Mouse (Mus musculus): ENCODE data around the gene Thada. TPM values are rescaled to one million over a fixed set of nuclear protein-coding genes. Genes with fewer than 3 reads are reported as not detected.

Thada gene
- polyA plus RNA-seq, 1 experiment from 2014 or later, result 9.2 TPM

DNA sequence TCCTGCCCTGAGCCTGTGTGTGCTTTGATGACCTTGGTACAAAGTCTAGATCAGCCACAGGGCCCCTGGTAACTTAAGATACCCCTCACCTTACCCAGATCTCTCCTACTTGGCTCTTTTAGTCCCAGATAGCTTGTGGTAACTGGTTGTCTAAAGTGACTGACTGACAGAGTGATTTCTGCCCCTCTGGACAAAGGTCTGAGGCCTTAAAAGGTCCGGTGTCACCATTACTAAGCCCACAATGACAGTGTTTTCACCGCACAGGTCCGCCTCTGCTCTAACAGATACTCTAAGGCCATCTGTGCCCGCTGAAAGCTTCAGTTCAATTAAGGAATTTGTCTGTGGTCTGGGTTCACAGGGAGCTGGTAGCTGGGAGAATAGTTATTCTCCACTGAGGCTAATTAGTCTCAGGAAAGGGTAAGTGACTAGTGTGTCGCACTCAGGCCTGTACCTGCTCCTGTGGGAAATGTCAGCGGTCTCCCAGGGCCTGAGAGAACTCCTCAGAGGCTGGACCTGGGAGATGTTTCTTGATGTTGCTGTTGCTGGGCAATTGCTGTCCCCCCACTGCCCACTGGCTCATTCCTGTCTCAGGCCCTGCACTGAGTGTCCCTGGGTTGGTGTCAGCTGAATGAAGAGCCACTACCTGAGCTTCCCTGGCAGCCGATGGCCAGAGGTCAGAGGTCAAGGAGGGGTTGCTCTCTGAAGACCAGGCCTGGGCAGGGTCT, 319.4 kb downstream of the Thada start:
- H3K36me3 ChIP-seq, result no peaks in the 10 kb centered on the region
- no peak overlapping the region for H3K4me3 ChIP-seq
- H3K27ac ChIP-seq, result peak overlapping the region; percentile 85
- peaks cover 80% of the 10 kb centered on the region for H3K4me1 ChIP-seq
- H3K27me3 ChIP-seq (ENCODE audit: insufficient read depth, poor library complexity, severe bottlenecking), result peaks cover 5% of the 10 kb centered on the region; the same call in 1 of the 2 replicates
- no peaks in the 10 kb centered on the region for H3K9me3 ChIP-seq
- WGBS, result 61% methylated on average over 7 of the region's 7 CpGs
- no peak for DNase-seq (ENCODE audit: low spot score)

DNA sequence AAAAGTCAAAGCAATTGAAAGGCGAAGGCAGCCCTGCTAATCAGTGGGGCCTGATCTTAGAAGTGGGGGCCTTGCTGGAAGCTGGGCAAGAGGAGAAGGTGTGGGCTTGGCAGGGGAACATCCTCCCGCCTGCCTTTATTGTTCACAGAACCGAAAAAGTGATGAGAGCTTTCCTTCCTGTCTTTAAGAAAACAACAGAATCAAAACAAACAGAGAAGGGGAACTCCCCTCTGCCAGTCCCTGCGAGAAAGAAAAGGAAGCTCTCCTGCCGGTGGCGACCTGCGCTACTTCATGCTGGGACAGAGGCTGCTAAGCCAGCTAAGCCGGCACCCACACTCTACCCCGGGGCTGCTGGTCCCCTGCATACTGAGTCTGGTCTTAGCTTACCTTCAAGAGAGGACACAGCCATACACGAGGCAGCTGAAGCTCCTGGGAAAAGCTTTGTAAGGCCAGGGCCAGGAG, 320.1 kb downstream of the Thada start:
- peak overlapping the region; percentile 85 for H3K27ac ChIP-seq
- no peaks in the 10 kb centered on the region for H3K36me3 ChIP-seq
- DNase-seq (ENCODE audit: low spot score), result no peak
- H3K4me3 ChIP-seq, result 0 out of 2 replicates have a peak overlapping the region, but pooled peaks have one; percentile 8
- 20% methylated on average over 10 of the region's 10 CpGs for WGBS
- H3K4me1 ChIP-seq, result peaks cover 83% of the 10 kb centered on the region
- no peaks in the 10 kb centered on the region for H3K9me3 ChIP-seq
- no peaks in the 10 kb centered on the region for H3K27me3 ChIP-seq (ENCODE audit: insufficient read depth, poor library complexity, severe bottlenecking)

DNA sequence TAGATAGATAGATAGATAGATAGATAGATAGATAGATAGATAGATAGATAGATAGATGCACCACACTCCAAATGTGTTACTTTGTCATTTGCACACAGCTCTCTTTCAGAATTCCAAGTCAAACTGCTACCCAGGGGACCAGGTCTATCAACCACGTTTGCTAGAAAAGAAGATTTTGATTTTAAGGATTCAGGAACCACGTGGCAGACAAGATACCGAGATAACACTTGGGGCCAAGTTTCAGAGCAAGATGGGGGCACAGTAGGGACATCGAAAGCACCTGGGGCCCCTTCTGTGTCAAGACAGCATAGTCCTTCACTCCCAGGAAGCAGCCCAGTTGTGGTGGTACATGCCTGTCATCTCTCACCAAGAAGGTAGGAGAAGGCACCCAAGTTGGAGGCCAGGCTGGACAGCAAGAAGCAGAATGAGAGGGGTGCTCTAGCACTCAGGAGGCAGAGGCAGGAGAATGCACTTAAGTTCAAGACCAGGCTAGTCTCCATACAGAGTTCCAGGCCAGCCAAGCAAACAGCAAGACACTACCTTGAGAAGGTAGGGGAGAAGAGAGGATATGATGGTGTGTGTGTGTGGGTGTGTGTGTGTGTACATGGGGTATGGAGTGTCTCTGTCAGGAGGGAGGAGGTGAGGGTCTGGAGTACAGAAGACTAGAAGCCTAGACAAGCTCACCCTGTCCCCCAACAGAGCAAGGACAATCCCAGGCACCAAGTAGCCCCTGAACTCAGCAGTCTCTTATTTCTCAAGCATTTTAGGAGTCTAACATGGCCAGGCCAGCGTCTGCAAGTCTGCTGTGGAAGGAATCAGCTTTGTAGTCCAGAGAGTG, 321.0 kb downstream of the Thada start:
- 69% methylated on average over 5 of the region's 5 CpGs for WGBS
- no peaks in the 10 kb centered on the region for H3K9me3 ChIP-seq
- no peak overlapping the region for H3K4me3 ChIP-seq
- DNase-seq (ENCODE audit: low spot score), result no peak
- H3K27ac ChIP-seq, result peak overlapping the region; percentile 85
- H3K4me1 ChIP-seq, result peaks cover 85% of the 10 kb centered on the region
- no peaks in the 10 kb centered on the region for H3K27me3 ChIP-seq (ENCODE audit: insufficient read depth, poor library complexity, severe bottlenecking)
- no peaks in the 10 kb centered on the region for H3K36me3 ChIP-seq

DNA sequence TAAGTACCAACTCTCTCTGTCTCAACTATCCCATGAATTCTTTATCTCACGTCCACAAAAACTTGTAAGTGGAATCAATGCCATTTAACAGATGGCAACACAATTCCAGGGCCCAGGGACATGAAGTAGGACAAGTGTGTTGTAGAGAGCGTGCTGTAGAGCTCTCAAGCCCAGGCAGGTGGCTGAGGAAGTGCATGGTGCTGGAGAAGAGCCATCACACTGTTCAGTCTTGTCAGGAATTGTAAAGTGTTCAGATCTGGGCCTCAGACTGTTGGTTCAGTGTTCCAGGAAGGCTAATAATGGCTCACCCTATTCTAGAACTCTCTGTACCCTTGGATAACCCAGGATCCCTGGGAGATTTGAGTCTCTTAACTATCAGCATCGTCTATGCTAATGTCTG, 321.9 kb downstream of the Thada start:
- no peaks in the 10 kb centered on the region for H3K27me3 ChIP-seq (ENCODE audit: insufficient read depth, poor library complexity, severe bottlenecking)
- WGBS, result 87% methylated on average over 3 of the region's 3 CpGs
- H3K27ac ChIP-seq, result no peak overlapping the region
- DNase-seq (ENCODE audit: low spot score), result no peak
- no peaks in the 10 kb centered on the region for H3K9me3 ChIP-seq
- no peaks in the 10 kb centered on the region for H3K36me3 ChIP-seq
- H3K4me1 ChIP-seq, result peaks cover 78% of the 10 kb centered on the region
- no peak overlapping the region for H3K4me3 ChIP-seq

DNA sequence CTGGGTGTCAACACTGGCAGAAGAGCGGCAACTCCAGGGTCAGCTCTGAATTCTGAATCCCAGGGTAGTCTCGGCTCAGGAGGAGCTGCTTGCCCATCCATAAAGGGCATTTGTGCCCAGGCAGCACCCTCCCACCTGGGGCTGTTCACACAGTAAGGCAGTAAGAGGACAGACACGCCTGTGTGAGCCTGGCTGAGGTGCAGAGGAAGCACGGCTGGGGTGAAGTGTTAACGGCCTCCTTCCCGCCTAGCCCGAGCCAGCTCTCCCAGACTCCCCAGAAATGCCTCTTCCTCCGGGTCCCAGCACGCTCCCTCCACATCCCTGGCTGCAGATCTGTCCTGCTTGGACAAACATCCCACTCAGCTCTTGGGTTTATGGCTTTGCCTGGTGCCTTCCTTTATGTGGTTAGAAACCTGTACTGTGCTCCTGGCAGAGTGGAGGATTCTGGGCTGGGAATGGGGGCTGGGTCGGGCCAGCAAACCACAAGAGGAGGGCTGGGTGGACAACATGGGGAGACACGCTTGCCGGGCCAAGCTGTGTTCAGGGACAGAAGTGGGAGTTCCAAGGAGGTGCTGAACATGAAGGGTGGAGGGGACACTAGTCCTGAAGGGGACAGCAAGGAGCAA, 322.7 kb downstream of the Thada start:
- H3K27me3 ChIP-seq (ENCODE audit: insufficient read depth, poor library complexity, severe bottlenecking), result no peaks in the 10 kb centered on the region
- H3K27ac ChIP-seq, result peak overlapping the region; percentile 69
- H3K36me3 ChIP-seq, result no peaks in the 10 kb centered on the region
- H3K4me1 ChIP-seq, result peaks cover 70% of the 10 kb centered on the region
- no peak overlapping the region for H3K4me3 ChIP-seq
- no peak for DNase-seq (ENCODE audit: low spot score)
- no peaks in the 10 kb centered on the region for H3K9me3 ChIP-seq
- 50% methylated on average over 12 of the region's 12 CpGs for WGBS

DNA sequence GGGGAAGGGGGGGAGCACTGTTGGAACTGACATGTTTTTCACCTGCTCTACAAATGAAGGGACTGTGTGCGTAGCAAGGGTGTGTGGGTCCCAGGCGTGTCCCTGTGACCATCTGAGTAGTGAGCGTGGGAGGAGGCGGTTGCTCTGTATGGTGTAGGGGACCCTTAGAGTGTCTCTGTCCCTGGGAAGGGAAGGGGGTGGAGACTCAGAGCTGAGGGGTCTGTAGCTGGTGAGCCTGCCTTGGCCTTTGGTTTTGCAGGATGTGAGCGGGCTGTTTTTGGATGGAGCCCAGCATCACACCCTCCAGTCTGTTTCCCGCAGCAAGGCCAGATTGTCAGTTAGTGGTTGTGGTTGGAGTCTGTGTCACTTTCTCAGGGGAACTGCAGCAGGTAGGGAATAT, 324.3 kb downstream of the Thada start:
- H3K4me1 ChIP-seq, result peaks cover 66% of the 10 kb centered on the region
- 66% methylated on average over 6 of the region's 6 CpGs for WGBS
- no peaks in the 10 kb centered on the region for H3K27me3 ChIP-seq (ENCODE audit: insufficient read depth, poor library complexity, severe bottlenecking)
- peak overlapping the region; percentile 77 for H3K27ac ChIP-seq
- H3K4me3 ChIP-seq, result no peak overlapping the region
- no peaks in the 10 kb centered on the region for H3K36me3 ChIP-seq
- H3K9me3 ChIP-seq, result no peaks in the 10 kb centered on the region
- no peak for DNase-seq (ENCODE audit: low spot score)

DNA sequence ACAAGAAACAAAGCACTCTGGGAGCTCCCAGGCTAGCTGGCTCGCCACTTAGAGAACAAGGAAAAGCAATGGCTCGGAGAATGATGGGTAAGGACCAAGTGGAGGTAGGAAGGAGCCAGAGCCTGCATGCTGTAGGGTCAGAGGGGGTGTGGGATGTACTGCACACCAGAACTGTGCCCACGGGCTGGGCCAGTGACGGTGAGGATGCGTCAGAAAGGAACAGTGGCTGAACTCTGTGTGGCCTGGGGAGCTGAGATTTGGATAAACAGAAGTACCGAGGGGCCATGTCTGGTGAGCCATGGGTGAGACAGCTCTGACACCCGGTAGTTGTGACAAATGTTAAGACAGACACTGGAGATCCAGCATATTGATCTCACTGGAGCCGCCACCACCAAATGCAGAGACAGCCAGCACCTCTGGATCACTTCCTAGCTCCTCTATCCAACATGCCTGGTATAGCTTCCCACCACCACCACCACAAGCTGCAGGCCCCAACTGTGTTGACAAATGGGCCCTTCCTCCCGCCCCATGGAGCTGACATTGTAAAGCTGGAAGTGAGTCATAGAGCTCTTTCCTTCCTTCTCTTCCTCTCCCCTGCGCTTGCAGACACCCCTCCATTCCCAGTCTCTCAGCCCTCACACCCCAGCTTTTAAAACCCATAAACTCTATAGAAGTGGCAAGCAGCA, 325.0 kb downstream of the Thada start:
- no peaks in the 10 kb centered on the region for H3K9me3 ChIP-seq
- WGBS, result 46% methylated on average over 10 of the region's 10 CpGs
- DNase-seq (ENCODE audit: low spot score), result no peak
- peak overlapping the region; percentile 77 for H3K27ac ChIP-seq
- no peaks in the 10 kb centered on the region for H3K36me3 ChIP-seq
- no peaks in the 10 kb centered on the region for H3K27me3 ChIP-seq (ENCODE audit: insufficient read depth, poor library complexity, severe bottlenecking)
- H3K4me1 ChIP-seq, result peaks cover 66% of the 10 kb centered on the region
- H3K4me3 ChIP-seq, result no peak overlapping the region

Other genes starting within 250 kb of the Thada start
- gene Plekhh2, start 45.7 kb upstream of the Thada start, polyA plus RNA-seq (2016; fragmentation: Nextera tagmentation; extraction: Ambion mirVana), result 3.6 and 3.9 TPM in 2 replicates
- 9.9 and 17.2 TPM in 2 replicates for gene Dync2li1, start 160.3 kb upstream of the Thada start, polyA plus RNA-seq (2016; fragmentation: Nextera tagmentation; extraction: Ambion mirVana)
- gene Abcg8, start 210.1 kb upstream of the Thada start, polyA plus RNA-seq (2016; fragmentation: Nextera tagmentation; extraction: Ambion mirVana), result 0.09 TPM in 1 of 2 replicates, not detected in the other
- 0.65 TPM in 2 replicates for gene Abcg5, start 216.8 kb upstream of the Thada start, polyA plus RNA-seq (2016; fragmentation: Nextera tagmentation; extraction: Ambion mirVana)